Mouse (Mus musculus): Measurements from ENCODE around the gene Cfap126.

GRCm38 (mm10) chr1:171122932-171123331, 9.2 kb downstream of the Cfap126 start:
- TF ChIP-seq CTCF (IDR thresholded peaks at IDR 0.05; ENCODE audit: insufficient read depth, low read length) (no peak), POLR2A (IDR thresholded peaks at IDR 0.05; ENCODE audit: borderline replicate concordance, extremely low read depth, low read depth, low read length) (no peak)
